Mouse (Mus musculus): ENCODE data around the gene Arhgef11.

Arhgef11 gene

GRCm38 (mm10) chr3:87761408-87762375 is 144.3 kb downstream of the Arhgef11 start:
- no peak for DNase-seq (ENCODE audit: low spot score)

DNA sequence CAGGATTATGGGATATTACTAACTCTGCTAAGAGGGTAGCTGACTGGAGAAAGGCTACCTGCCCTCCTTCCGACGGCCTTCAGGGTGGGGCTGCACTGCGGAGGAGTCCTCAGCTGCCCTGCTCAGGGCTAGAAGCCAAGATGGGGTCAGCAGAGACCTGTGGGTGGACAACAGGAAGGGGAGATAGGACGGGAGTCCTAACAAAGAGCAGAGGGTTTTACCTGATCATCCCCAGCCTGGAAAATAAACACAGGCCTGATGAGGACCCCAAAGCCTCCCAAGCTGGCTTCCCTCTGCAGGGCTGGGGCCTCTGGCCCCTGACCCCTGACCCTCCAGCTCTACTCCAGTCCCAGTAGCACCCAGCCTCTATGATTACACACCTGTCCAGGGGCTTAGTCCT is 145.8 kb downstream of the Arhgef11 start:
- DNase-seq (ENCODE audit: low spot score) = no peak

- peak; percentile 85 for DNase-seq (ENCODE audit: low spot score)
Observed at GRCm38 (mm10) chr3:87763683-87764289, 146.4 kb downstream of the Arhgef11 start.

DNA sequence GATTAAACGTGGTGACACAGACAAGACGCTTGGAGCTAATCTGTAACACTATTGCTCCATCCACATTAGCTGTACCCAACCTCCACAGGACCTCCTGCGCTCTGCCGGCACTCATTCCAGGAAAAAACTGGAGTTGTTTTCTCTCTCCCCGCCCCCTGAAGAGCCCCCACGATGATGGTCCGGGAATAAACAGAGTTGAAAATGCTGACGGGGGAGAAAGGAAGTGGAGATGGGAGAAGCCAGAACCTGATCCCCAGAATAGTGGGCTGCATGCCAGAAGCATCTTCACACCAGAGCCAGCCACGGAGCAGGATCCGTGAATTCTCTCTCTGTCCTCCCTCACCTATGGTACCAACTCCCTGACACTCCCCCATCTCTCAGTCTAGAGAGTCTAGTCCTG is 147.1 kb downstream of the Arhgef11 start:
- DNase-seq (ENCODE audit: low spot score) = peak; percentile 68

DNA sequence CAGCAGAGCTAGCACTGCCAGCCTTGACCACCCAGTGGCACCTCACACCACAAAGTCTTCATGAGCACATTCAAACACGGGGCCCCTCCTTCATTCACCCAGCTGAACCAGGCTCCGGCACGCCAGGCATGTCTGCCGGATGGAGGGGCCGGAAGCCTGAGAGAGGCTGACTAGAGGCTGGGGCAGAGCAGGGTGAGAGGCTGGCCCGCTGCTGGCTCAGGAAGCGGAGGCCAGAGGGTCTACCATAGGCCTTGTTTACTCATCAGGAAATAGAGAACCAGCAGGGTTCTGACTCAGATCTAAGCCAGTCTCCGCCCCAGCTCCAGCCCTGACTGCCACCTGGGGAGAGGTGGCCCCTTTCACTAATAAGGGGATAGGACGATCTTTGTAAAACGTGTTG is 147.7 kb downstream of the Arhgef11 start:
- no peak for DNase-seq (ENCODE audit: low spot score)

DNA sequence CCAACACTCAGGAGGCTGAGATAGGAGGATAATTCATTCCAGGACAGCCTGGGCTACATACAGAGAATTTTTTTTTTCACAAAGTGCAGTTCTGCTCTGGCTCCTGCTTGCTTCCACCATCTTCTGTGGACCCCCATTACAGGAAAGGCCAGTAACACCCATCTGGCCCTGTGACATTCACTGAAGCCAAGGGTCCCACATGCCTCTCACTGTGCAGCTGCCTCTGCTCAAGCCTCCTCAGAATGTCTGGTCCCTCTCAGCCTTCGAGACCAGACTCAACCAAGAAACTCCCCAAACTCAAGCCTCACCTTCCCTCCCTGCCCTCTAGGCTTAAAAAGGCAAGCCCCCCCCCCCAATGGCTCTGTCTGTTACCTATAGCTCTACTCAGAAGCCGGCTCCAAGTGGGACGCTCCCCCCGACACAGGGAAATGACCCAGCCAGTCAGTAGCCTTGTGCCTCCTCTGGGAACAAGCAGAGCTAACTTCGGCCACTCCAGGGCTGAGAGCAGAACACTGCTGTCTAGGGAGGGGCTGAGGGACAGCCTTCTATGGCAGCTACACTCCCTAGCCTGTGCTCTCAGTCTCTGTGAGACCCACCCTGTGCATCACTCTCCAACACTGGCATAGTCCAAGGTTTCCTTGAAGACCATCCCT is 148.4 kb downstream of the Arhgef11 start:
- no peak for DNase-seq (ENCODE audit: low spot score)

DNA sequence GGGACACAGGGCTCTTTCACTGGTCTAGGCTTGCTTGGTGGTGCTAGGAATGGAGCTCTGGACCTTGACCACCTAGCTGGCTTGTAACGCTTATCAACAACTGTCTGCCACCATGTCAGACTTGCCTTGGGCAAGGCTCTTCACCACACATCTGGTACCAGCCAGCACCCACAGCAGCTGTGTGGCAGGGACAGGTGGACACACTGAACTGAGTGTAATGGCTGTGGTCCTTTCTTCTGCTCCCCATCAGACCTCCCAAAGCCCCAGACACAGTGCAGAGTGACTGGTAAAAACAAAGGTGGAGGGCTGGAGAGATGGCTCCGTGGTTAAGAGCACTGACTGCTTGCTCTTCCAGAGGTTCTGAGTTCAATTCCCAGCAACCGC is 148.9 kb downstream of the Arhgef11 start:
- no peak for DNase-seq (ENCODE audit: low spot score)

GRCm38 (mm10) chr3:87767764-87768163 is 150.4 kb downstream of the Arhgef11 start:
- no peak for DNase-seq (ENCODE audit: low spot score)

DNA sequence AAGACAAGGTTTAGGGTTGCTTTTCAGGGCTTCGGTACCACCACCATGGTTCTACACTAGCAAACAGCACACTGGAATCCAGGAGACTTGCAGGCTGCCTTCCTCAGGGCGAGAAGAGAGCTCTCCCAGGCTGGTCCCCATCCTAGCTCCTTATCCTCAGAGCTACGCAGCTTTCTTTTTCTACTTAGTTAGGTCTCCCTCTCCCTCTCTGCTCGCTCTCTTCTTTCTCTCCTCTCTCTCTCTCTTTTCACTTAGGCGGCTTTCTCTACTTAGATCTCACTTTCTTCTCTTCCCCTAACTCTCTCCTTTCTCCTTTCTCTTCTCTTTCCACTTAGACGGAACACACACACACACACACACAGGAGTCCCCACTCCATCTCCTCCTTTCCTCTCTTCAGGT is 151.1 kb downstream of the Arhgef11 start:
- DNase-seq (ENCODE audit: low spot score) = no peak

GRCm38 (mm10) chr3:87768844-87769243 is 151.5 kb downstream of the Arhgef11 start:
- peak; percentile 93 for DNase-seq (ENCODE audit: low spot score)

- no peak for DNase-seq (ENCODE audit: low spot score)
Observed at GRCm38 (mm10) chr3:87769506-87769905, 152.1 kb downstream of the Arhgef11 start.

GRCm38 (mm10) chr3:87770280-87770679 is 152.9 kb downstream of the Arhgef11 start:
- no peak for DNase-seq (ENCODE audit: low spot score)

- DNase-seq (ENCODE audit: low spot score) = no peak
Observed at GRCm38 (mm10) chr3:87771088-87771487, 153.7 kb downstream of the Arhgef11 start.

DNA sequence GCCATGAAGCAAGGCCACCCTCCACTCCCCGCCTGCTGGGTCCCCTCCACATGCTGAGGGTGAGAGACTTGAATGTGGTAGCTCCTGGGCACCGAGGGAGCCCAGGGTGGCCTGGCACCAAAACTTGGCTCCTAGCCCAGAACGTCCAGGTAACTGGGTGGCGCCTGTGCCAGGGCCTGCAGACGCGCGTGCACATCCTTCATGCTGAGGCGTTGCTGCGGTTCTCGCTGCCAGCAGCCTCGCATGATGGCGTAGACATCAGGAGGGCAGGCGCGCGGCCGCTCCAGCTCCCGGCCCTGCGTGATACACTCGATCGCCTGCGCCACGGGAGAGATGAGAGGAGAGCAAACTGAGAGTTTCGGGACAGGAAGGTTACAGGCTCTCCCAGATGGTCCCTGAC is 160.9 kb downstream of the Arhgef11 start:
- DNase-seq (ENCODE audit: low spot score) = no peak

- no peak for DNase-seq (ENCODE audit: low spot score)
Observed at GRCm38 (mm10) chr3:87779086-87779485, 161.7 kb downstream of the Arhgef11 start.

GRCm38 (mm10) chr3:87783282-87784023 is 166.1 kb downstream of the Arhgef11 start:
- DNase-seq (ENCODE audit: low spot score) = no peak

GRCm38 (mm10) chr3:87785156-87785555 is 167.8 kb downstream of the Arhgef11 start:
- DNase-seq (ENCODE audit: low spot score) = no peak

DNA sequence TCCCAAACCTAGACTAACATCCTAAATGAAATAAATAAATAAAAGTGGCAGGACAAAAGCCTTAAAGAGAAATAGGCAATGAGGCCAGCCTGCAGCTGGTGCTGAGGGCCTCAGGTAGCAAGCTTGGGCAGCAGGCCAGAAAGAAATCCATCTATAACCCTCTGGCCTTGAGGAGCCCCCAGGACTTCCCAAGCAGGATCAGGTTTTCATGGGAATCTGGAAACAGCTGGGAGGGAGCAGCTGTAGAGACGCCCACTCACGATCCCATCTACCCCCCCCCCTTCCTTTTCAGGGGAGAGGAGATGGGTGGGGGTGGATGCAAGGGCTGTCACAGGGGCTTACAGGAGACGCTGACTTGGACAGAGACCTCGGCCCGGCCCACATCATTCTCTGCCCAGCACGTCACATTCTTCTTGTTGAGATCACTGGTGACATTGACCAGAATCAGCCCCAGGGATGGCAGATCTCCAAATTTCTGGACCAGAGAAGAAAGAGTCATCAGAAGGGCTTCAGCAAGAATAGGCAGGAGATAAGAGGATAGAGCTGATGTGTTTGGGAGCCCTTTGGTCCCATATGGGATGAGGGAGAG is 168.4 kb downstream of the Arhgef11 start:
- DNase-seq (ENCODE audit: low spot score) = no peak
